Mouse (Mus musculus) left cerebral cortex, postnatal 14 days (tissue): ENCODE measurements around the gene Dnaaf2. TPM values are rescaled to one million over a fixed set of nuclear protein-coding genes. Genes with fewer than 3 reads are reported as not detected.

Experiments used
- DNase-seq, 2 experiments: peaks; one replicate each; pipeline ENCODE4 v3.0.0; 2021 to 2022; ENCODE audit warnings: low spot score in 2 of 2, mixed read lengths in 1 of 2
- intact Hi-C: fragments of 180-260 bp; cut with DNase I; formaldehyde crosslinking; loops from one replicate; pipeline ENCODE4 v1.15.1; 2025
- total RNA-seq, 2 experiments: library from RNA; stranded (reverse); gene quantifications; 2 replicates each; pipeline ENCODE4 v1.2.3; 2021

Gene Dnaaf2
- total RNA-seq, 2 experiments from 2014 or later, result 1.8 to 2.0 TPM

DNA sequence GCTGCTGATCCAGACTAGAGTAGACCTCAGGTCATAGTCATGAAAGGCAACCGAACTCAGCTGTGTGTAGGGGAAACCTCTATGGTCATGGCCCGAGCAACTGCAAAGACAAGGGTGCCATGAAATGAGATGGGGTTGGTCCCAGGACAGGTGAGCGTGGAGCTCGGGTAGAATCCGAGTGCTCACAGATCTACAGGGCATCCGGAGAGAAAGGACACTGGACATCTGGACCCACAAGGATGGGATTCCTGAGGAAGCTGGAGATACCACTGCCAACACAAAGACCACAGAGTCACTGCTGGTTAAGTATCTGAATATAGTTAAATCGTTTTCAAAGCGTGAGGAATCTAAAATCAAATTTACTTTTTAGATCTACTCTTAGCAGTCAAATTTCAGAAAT, 9.2 kb upstream of the Dnaaf2 start:
- no peak for DNase-seq
- intact Hi-C loops, result no loop called here

DNA sequence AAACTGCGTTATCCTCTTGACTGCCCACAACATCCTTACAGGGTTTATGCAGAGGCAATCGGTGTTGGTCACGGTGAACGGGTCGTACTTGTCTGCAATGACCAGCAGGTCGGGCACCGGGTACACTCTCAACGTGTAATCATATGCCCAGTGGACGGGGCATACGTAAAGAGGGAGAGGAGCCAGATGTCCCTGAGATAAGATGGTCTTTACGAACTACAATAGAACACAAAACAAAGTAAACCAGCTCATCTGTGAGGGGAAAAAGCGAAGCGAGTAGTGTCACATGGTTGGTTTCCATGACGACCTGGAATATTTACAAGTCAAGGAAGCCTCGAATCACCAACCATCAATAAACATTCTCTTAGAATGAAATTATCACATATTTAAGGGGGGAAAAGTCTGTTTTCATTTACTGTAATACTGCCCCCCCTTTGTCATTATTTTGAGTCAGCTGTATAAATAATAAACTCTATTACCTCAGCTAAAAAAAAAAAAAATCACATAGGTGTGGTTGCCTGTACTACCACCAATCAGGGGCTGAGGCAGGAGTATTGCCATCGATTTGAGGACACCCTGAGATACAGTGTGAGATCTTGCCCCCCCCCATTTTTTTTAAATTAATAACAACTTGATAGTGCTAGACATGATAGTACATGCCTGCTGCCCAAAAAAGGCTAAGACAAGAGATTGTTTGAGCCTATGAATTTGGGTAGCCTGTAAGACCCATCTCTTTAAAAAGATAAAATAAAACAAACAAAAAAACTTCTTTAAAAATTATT, 6.0 kb upstream of the Dnaaf2 start, which contains the start of gene Gm49384:
Gm49384 (minus strand) TSS at position 216 of the 782 bp plus-strand sequence.
- no peak for DNase-seq
- intact Hi-C loops, result no loop called here

DNA sequence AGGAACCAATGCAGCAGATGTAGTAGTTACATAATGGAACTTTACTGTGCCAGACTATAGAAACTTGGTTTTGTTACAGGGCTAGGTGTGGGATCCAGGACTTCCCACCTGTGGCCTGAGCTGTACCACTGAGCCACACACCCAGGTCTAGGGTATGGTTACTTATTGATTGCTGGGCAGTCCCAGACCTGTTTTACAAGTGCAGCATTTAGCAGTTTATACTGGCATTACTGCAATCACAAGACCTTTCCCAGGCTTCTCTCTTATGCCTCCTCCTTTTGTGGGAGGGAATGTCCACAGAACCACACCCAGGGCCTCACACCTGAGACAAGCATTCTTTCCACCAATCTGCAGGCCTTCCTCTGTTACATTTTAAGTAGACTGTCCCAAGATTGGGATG, 756 bp upstream of the Dnaaf2 start:
- intact Hi-C loops, result loop anchor here (2.0 kb wide), 1 partner anchor 98 kb away; the partner anchor contains the start of gene Klhdc2
- DNase-seq, result no peak

DNA sequence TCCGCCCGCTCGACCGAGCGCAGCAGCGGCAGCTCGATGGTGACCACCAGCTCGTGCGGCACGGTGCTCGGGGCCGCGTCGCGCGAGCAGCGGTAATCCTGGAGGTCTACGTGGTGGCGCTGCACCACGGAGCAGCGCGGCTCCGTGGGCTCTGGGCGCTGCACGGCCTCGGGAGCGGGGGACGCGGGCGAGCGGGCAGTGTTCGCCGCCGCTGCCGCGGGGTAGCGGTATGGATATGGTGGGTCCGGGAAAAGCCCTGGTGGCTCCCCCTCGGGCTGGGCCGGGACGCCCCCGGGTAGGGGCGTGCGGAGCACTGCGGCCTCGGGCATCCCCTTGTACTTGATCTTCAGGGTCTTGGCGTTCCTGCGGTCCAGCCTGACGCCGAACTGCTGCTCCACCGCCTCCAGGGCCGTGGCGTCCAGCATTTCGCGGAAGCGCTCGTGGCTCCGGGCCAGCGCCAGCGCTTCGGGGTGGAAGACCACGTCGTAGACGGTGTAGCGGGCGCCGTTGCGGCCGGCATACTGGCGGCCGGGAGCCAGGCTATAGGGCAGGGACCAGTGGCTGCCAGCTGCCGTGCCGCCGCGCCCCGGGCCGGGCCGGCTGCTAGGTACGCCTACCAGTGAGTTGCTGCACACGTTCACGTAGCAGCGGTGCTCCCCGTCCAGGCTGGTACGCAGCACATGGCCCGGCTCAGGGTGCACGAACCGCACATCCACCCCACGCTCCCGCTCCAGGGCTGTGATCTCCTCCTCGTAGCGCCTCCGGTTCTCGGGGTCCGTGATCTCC, 658 bp downstream of the Dnaaf2 start:
- intact Hi-C loops, result loop anchor here (2.0 kb wide), 1 partner anchor 99 kb away; the partner anchor contains the start of gene Klhdc2
- DNase-seq, result peak; percentile 22 to 34

DNA sequence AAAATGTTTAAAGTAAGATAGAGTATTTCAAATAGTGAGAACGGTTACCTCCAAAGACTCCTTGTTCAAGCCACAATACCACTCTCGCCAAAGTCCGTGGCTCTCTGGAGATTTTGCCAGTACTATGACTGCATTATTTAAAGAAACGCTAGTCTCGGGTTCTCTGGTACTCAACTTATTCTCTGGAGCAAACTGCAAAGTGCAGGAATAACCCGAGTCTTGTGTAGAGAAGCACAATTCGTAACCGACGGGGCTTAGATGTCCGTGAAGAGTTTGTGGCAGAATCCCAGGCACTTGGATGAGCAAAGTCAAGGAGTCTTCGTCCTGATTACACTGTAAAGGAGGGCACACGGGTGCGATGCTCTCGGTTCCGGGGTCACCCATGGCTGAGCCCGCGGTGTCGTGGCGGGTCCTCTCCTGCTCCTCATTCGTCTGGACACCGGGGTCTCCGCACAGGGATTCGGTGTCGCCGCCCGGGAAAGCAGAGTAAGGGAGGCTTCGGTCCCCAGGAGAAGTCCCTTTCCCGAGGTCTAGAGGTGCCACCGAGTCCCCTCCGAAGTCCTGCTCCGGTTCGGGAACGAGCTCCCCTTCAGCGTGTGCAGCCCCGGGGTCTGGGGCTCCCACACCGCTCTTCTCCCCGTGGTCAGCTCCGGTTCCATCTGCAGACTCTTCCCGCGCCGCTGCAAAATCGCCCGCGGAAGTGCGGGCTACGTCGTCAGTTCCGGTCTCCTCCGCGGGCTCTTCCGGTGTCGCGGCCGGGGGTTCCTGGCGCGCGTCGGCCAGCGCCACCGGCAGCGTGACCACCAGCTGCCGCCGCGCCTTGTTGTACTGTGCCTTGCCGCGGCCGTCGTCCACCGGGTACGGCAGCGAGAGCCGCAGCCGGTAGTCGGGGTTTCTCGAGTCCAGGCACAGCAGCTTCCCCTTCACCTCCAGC, 1.5 kb downstream of the Dnaaf2 start, which contains the start of gene Gm49383:
Gm49383 (minus strand) TSS at position 661 of the 934 bp plus-strand sequence.
- intact Hi-C loops, result no loop called here
- DNase-seq, result peak; percentile 53 to 72

DNA sequence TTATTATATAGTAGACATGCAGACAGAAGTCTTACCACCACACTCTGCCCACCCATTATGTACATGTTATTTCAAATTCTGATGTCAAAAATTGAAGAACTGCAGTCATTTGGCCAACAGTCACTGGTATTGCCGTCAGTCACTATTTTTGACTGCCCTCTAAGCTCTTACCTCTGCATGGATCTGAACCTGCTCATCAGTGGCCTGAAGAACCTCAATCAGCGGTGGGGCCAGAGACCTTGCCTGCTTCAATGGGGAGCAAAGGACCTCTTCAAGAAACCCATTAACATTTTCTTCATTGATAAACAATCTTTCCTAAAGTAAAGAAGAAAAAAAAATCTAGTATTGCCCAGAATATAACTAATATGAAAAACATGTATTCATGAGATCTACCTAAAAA, 5.6 kb downstream of the Dnaaf2 start:
- no peak for DNase-seq

DNA sequence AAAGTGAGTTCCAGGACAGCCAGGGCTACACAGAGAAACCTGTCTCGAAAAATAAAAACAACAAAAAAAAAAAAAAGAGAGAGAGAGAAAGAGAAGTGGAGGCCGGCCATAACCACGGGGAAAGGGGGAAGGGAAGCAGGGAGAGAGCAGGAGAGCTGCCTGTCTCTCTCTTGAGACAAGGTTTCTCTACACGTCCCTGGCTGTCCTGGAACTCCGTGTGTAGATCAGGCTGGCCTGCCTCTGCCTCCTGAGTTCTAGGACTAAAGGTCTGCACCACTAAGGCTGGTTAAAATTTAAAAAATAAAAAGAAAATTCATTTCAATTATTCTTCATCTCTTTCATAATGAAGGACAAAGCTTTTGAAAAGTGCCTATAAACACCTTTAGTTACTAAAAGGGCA, 6.8 kb downstream of the Dnaaf2 start:
- DNase-seq, result no peak
- intact Hi-C loops, result no loop called here

More for the DNA sequence above, 5.6 kb downstream of the Dnaaf2 start:
- intact Hi-C loops, result no loop called here

DNA sequence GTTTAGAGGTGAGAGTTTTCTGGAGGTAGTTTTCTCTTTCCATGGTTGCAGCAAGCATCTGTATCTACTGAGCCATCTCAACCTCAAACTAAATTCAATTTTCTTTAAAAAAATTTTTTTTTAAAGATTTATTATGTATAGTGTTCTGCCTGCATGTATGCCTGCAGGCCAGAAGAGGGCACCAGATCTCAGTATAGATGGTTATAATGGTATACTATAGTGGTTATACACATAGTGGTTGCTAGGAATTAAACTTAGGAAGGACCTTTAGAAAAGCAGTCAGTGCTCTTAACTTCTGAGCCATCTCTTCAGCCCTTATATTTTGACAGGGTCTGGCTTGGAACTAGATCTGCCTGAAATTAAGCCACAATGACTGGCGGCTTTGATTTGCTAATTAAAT, 7.7 kb downstream of the Dnaaf2 start:
- no peak for DNase-seq
- intact Hi-C loops, result no loop called here

DNA sequence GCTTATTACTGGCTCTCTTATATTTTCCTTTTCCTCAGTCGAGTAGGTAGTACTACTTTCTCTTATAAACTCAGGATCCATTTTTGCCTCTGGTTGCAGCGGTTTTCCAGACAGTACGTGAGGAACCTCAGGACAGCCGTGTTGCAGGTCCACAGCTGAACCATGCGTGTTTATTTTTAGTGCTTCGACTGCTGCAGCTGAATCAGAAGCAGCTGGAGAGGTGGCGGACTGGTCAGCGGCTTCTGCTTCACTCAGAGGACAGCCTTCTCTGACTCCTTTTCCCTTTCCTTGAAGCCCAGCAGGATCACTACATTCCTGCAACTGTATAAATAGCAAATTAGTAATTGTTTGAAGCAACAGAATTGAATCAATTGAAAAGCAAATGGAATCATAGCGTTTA, 8.2 kb downstream of the Dnaaf2 start:
- intact Hi-C loops, result no loop called here
- no peak for DNase-seq

DNA sequence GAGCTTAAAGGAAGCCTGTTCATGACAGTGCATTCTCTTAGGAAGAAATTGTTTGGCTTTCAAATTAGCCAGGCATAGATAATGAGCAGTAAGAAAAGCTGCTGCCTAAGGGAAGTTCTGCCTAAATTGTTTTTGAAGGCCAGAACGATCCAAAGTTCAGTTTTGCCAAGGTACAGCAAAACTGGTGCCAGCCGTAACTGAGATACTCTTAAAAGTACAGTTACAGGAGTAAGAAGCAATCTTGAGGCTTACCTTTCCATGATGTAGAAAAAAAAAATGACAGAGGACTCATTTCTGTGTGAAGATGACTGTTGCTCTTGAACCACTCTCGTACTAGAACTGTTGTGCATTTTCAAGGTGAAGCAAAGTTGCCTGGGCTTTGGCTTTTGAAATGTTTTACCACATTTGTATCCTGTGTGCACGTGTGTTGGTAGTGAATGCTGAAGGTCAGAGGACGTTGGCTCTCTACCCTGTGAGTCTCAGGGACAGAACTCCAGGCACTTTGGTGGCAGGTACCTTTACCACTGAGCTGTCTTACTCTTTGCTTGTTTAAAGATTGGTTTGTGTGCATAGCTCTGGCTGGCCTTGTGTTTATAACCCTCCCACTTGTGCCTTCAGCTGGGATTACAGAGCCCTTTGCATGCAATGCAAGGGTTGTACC, 11.3 kb downstream of the Dnaaf2 start:
- intact Hi-C loops, result no loop called here
- DNase-seq, result no peak

DNA sequence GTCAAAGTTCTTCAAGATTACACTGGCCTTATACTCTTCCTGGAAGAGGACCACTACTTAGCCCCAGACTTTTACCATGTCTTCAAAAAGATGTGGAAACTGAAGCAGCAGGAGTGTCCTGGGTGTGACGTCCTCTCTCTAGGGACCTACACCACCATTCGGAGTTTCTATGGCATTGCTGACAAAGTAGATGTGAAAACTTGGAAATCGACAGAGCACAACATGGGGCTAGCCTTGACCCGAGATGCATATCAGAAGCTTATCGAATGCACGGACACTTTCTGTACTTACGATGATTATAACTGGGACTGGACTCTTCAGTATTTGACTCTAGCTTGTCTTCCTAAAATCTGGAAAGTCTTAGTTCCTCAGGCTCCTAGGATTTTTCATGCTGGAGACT, 12.9 kb downstream of the Dnaaf2 start:
- DNase-seq, result no peak
- intact Hi-C loops, result no loop called here

DNA sequence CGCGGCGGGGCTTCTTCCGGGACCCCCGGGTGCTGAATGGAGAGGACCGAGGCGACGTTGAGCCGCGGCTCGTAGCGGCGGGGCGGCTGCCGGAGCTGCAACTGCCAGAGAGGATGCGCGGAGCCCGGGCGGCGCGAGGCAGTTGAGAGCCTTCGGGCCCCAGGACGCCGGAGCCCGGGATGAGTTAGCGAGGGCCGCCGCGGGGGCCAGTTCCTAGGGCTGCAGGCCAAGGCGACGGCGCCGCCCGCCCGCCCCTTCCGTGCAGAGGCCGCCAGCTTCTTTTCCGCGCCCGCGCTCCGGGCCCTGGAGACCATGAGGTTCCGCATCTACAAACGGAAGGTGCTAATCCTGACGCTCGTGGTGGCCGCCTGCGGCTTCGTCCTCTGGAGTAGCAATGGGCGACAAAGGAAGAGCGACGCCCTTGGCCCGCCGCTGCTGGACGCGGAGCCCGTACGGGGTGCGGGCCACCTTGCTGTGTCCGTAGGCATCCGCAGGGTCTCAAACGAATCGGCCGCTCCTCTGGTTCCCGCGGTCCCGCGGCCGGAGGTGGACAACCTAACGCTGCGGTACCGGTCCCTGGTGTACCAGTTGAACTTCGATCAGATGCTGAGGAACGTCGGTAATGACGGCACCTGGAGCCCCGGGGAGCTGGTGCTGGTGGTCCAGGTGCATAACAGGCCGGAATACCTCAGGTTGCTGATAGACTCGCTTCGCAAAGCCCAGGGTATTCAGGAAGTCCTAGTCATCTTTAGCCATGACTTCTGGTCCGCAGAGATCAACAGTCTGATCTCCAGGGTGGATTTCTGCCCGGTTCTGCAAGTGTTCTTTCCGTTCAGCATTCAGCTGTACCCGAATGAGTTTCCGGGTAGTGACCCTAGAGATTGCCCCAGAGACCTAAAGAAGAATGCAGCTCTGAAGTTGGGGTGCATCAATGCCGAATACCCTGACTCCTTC, 13.6 kb downstream of the Dnaaf2 start:
- intact Hi-C loops, result no loop called here
- DNase-seq, result peak; percentile 52 to 63

DNA sequence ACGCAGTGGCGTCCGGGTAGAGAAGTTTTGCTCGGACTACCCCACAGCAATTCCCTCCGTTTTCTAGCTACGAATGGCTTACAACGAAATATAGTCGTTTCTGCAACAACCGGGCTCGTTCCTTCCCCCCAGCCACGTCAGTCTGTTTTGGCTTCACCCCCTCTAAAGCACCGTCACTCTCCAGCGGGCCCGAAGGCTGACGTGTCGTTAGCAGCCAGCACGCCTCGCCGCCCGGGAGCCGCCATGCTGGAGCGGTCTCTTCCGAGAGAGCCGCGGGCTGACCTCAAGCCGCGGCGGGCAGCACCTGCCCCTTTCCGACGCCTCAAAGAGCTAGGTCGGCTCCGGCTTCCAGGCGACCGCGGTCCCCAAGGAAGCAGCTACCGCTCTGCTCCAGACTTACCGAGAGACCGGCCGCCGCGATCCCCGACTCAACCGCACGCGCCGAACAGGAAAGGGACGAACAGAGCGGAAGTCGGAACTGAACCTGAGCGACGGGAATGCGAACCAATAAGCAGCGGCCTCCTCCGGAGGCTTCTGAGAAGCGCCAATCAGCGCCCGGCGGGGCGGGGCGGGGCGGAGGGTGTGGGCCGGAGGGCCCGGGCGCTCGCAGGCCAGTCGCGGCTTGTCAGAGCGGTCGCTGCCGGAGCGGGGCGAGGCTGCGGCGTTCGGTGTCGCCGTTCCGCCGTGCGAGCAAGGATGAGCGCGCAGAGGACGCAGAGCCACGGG, 14.5 kb downstream of the Dnaaf2 start, which contains the start of the genes Rpl36al and Mgat2:
Rpl36al (minus strand) TSS at position 501 of the 726 bp plus-strand sequence.
Mgat2 (plus strand) TSS at position 575 of the 726 bp plus-strand sequence.
- DNase-seq, result peak; percentile 98 to 100
- intact Hi-C loops, result no loop called here

DNA sequence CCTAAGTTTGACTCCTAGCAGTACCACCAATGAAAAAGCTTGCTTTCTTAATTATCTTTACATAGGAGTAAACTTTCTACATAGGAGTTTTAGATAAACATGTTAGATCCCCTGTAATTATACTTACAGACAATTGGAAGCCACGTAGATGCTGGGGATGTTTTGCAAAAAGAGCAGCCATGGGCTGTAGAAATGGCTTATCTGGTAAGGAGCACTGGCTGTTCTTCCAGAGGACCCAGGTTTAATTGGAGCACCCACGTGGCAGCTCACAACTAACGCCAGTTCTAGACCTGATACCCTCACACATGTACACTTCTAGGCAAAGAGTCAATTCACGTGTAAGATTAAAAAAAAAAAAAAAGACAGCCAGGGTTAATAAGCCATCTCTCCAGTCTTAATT, 16.4 kb downstream of the Dnaaf2 start:
- intact Hi-C loops, result no loop called here
- no peak for DNase-seq

DNA sequence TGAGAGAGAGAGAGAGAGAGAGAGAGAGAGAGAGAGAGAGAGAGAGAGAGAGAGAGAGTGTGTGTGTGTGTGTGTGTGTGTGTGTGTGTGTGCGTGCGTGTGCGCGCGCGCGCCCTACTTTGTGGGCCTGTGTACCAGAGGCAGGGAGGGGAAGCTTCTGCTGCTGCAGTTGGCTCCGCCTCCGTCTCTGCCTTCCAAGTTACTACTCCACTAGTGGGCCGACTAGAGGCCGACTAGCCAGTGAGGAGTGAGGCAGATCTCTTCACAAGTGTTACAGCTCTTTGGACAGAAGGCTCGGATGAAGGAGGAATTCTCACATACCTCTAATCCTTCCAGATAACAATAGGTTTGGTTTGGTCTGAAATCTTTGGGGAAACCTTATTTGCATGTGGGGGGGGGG, 18.9 kb downstream of the Dnaaf2 start:
- intact Hi-C loops, result no loop called here
- DNase-seq, result no peak

DNA sequence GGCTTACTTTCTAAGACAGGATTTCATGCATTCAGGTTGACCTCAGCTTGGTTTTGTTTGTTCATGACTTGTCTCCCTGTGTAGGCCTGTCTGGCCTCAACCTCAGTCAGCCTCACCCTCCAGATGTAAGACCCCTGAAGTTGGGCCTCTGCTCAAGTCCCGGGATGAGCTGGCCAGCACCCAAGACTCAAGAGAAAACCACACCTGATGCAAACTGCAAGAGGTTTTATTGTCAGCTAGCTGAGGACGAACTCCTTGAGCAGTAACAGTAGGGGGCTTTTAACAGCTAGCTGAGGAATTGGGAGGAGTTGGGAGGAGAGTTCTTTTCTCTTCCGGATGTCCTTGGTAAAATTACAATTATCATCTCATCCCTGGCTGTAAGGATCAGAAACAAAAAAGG, 20.7 kb downstream of the Dnaaf2 start:
- intact Hi-C loops, result no loop called here
- no peak for DNase-seq

DNA sequence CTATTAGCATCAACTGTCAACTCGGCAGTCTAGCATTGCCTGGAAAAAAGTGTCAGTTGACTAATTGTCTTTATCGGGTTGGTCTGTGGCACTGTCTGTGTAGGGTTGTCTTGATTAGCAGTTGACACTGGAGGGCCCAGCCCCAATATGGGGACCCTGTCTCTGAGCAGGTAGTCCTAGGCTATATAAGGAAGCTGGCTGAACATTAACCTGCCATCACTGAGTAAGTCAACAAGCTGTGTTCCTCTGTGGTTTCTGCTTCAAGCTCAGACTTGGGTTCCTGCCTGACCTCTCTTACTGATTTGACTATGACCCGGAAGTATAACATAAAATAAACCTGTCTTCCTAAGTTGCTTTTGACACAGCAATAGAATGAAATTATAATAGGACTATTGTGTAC, 22.3 kb downstream of the Dnaaf2 start:
- intact Hi-C loops, result no loop called here

More for the DNA sequence above, 22.3 kb downstream of the Dnaaf2 start:
- no peak for DNase-seq
